In the genomic region with DNA sequence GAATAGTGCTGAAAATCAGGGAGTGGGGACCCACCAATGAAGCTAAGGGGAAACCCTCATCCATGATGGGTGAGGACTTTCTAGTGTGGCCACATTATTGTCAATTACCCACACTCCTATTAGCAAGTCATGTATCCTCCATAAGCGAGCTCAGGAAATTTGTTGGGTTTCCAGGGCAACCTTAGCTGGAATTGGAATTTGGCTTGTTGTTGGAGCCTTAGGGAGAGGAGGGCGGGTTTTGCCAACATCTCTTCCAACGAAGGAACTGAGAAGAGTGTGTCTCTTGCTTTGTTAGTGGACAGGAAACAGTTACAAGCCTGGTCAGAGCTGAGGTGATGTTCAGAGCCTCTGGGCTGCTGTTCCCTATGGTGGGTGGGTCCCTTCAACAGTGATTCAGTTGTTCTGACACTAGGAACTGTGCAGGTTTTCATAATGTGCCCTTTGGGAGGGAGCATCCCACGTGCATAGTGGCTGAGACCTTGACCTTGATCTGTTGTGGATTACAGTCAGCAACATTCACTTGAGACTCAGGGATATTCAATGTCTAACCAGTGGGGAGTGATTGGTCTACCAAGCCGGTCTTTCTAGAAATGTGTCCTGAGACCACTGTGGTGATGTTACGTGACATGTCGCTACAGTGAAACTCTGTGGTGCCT, we compare ENCODE assay signal across 30 mouse cellular contexts.
DNase-seq lines count a peak whose midpoint lies in the region; ATAC-seq and TF ChIP-seq lines count a peak whose summit lies in the region.
"Had no signal": no experiment of that assay in that cellular context is flagged by ENCODE, and none has a peak within 500 bp of the region (broad histone marks: within the 10 kb centered on the region; RNA-seq: fewer than 3 reads in every experiment).

No protein-coding gene starts in this region.

- peaks cover 10% of the 10 kb centered on the region; the same call in 1 of the 2 replicates for H3K4me1 ChIP-seq in hindbrain, postnatal 0 days (ENCODE audit: insufficient read depth, low read length)
- H3K4me1 ChIP-seq in hindbrain, embryonic 10.5 days (replicated peaks), result peaks cover 19% of the 10 kb centered on the region
- no peaks in the 10 kb centered on the region for H3K4me1 ChIP-seq in midbrain, postnatal 0 days (ENCODE audit: insufficient read depth, low read length)
- H3K4me1 ChIP-seq in midbrain, embryonic 14.5 days (ENCODE audit: control insufficient read depth, insufficient read depth, low read length), result peaks cover 5% of the 10 kb centered on the region; the same call in 1 of the 2 replicates
- H3K4me1 ChIP-seq: limb, embryonic 12.5 days; liver, embryonic 15.5 days; midbrain, embryonic 15.5 days had no signal

- TF ChIP-seq CTCF in hindbrain, postnatal 0 days (IDR thresholded peaks at IDR 0.05; ENCODE audit: low read depth), result no peak
- TF ChIP-seq CTCF in midbrain, postnatal 0 days (IDR thresholded peaks at IDR 0.05), result no peak

- WGBS in hindbrain, postnatal 0 days, result 49% methylated on average over 7 of the region's 7 CpGs
- WGBS in hindbrain, embryonic 10.5 days, result 70% methylated on average over 7 of the region's 7 CpGs
- WGBS in midbrain, postnatal 0 days, result 65% methylated on average over 7 of the region's 7 CpGs
- 63% methylated on average over 7 of the region's 7 CpGs for WGBS in midbrain, embryonic 14.5 days

- H3K27me3 ChIP-seq in hindbrain, postnatal 0 days (ENCODE audit: insufficient read depth, low read length), result no peaks in the 10 kb centered on the region
- H3K27me3 ChIP-seq in hindbrain, embryonic 10.5 days (ENCODE audit: insufficient read depth, poor library complexity, severe bottlenecking), result peaks cover 9% of the 10 kb centered on the region; the same call in 1 of the 2 replicates
- no peaks in the 10 kb centered on the region for H3K27me3 ChIP-seq in midbrain, postnatal 0 days (ENCODE audit: insufficient read depth, low read length)
- no peaks in the 10 kb centered on the region for H3K27me3 ChIP-seq in midbrain, embryonic 14.5 days (ENCODE audit: control insufficient read depth, insufficient read depth, low read length)
- H3K27me3 ChIP-seq: embryonic facial prominence, embryonic 15.5 days; forebrain, embryonic 13.5 days; hindbrain, embryonic 13.5 days; limb, embryonic 12.5 days; liver, embryonic 15.5 days; midbrain, embryonic 15.5 days had no signal

- no peak overlapping the region for H3K4me2 ChIP-seq in hindbrain, postnatal 0 days (ENCODE audit: low read depth, low read length)
- H3K4me2 ChIP-seq in midbrain, postnatal 0 days (ENCODE audit: low read depth, low read length, poor library complexity, severe bottlenecking), result no peak overlapping the region
- no peak overlapping the region for H3K4me2 ChIP-seq in midbrain, embryonic 14.5 days (ENCODE audit: low read length)
- H3K4me2 ChIP-seq: embryonic facial prominence, embryonic 15.5 days; forebrain, embryonic 13.5 days; heart, embryonic 11.5 days; hindbrain, embryonic 13.5 days; limb, embryonic 12.5 days; liver, embryonic 15.5 days; lung, embryonic 14.5 days; midbrain, embryonic 15.5 days had no signal

- no peak overlapping the region; the same call in 1 of the 2 replicates for H3K27ac ChIP-seq in hindbrain, postnatal 0 days
- H3K27ac ChIP-seq in hindbrain, embryonic 10.5 days, result no peak overlapping the region
- H3K27ac ChIP-seq in midbrain, postnatal 0 days (ENCODE audit: low read depth, low read length), result no peak overlapping the region; the same call in 1 of the 2 replicates
- no peak overlapping the region for H3K27ac ChIP-seq in midbrain, embryonic 14.5 days (replicated peaks; ENCODE audit: low read depth, low read length)
- H3K27ac ChIP-seq: embryonic facial prominence, embryonic 10.5 days; embryonic facial prominence, embryonic 15.5 days; forebrain, embryonic 13.5 days; gastrocnemius, adult 2 months; hindbrain, embryonic 13.5 days; limb, embryonic 12.5 days; liver, embryonic 15.5 days; midbrain, embryonic 15.5 days had no signal

- DNase-seq in adrenal gland, postnatal 14 days, result peak; percentile 45
- no peak for DNase-seq in adrenal gland, adult 18-20 months (ENCODE audit: low spot score in 2 of 2)
- peak; percentile 44 for DNase-seq in hindbrain, postnatal 0 days (ENCODE audit: low spot score)
- no peak for DNase-seq in hindbrain, embryonic 10.5 days (ENCODE audit: low spot score)
- peak; percentile 62 for DNase-seq in midbrain, postnatal 0 days (ENCODE audit: low spot score)
- no peak for DNase-seq in midbrain, embryonic 14.5 days
- no peak for DNase-seq in ovary, postnatal 10 days (ENCODE audit: low spot score)
- DNase-seq: cerebellum, adult 11 months; cerebellum, adult 9-10 months; gastrocnemius, adult 2 months; gastrocnemius, postnatal 36 days; heart, adult 18-20 months; heart, postnatal 36 days; kidney, adult 9 months; kidney, postnatal 10 days; lung, embryonic 14.5 days; lung, postnatal 14 days; right cerebral cortex, adult 18-20 months; thymus, adult 2 months; thymus, postnatal 36 days had no signal

- H3K9ac ChIP-seq in hindbrain, postnatal 0 days (replicated peaks; ENCODE audit: low read length), result no peak overlapping the region
- H3K9ac ChIP-seq in midbrain, postnatal 0 days (replicated peaks; ENCODE audit: low read length, poor library complexity, severe bottlenecking), result no peak overlapping the region
- no peak overlapping the region for H3K9ac ChIP-seq in midbrain, embryonic 14.5 days (replicated peaks; ENCODE audit: low read length)
- H3K9ac ChIP-seq: embryonic facial prominence, embryonic 15.5 days; forebrain, embryonic 13.5 days; hindbrain, embryonic 13.5 days; limb, embryonic 12.5 days; liver, embryonic 15.5 days; lung, embryonic 14.5 days; midbrain, embryonic 15.5 days had no signal

- H3K9me3 ChIP-seq in hindbrain, postnatal 0 days (ENCODE audit: low read length), result no peaks in the 10 kb centered on the region
- 0 out of 2 replicates have a peak, but pooled peaks cover 3% of the 10 kb centered on the region for H3K9me3 ChIP-seq in hindbrain, embryonic 10.5 days
- H3K9me3 ChIP-seq in midbrain, postnatal 0 days (ENCODE audit: low read length), result no peaks in the 10 kb centered on the region
- no peaks in the 10 kb centered on the region for H3K9me3 ChIP-seq in midbrain, embryonic 14.5 days (ENCODE audit: control insufficient read depth, low read length)
- H3K9me3 ChIP-seq: embryonic facial prominence, embryonic 10.5 days; embryonic facial prominence, embryonic 15.5 days; forebrain, embryonic 13.5 days; hindbrain, embryonic 13.5 days; limb, embryonic 12.5 days; liver, embryonic 15.5 days; midbrain, embryonic 15.5 days had no signal

- no peak overlapping the region for H3K4me3 ChIP-seq in hindbrain, postnatal 0 days (ENCODE audit: low read length)
- no peak overlapping the region for H3K4me3 ChIP-seq in hindbrain, embryonic 10.5 days
- no peak overlapping the region for H3K4me3 ChIP-seq in midbrain, postnatal 0 days (ENCODE audit: low read depth, low read length)
- H3K4me3 ChIP-seq in midbrain, embryonic 14.5 days (replicated peaks; ENCODE audit: low read depth, low read length), result no peak overlapping the region
- H3K4me3 ChIP-seq: embryonic facial prominence, embryonic 10.5 days; embryonic facial prominence, embryonic 15.5 days; forebrain, embryonic 13.5 days; gastrocnemius, adult 2 months; hindbrain, embryonic 13.5 days; limb, embryonic 12.5 days; liver, embryonic 15.5 days; midbrain, embryonic 15.5 days had no signal

- ATAC-seq in hindbrain, postnatal 0 days, result 0 out of 2 replicates have a peak, but pooled peaks have one; percentile 36
- no peak for ATAC-seq in midbrain, postnatal 0 days (ENCODE audit: low FRiP score)
- ATAC-seq in midbrain, embryonic 14.5 days (ENCODE audit: low FRiP score, low TSS enrichment), result no peak
- ATAC-seq: CD4-positive, CD25-positive, alpha-beta regulatory T cell, adult 4 months; forebrain, embryonic 13.5 days; intestine, postnatal 0 days; midbrain, embryonic 15.5 days had no signal

- H3K36me3 ChIP-seq in hindbrain, postnatal 0 days (ENCODE audit: insufficient read depth, low read length), result no peaks in the 10 kb centered on the region
- no peaks in the 10 kb centered on the region for H3K36me3 ChIP-seq in hindbrain, embryonic 10.5 days
- no peaks in the 10 kb centered on the region for H3K36me3 ChIP-seq in midbrain, postnatal 0 days (ENCODE audit: insufficient read depth, low read length)
- no peaks in the 10 kb centered on the region for H3K36me3 ChIP-seq in midbrain, embryonic 14.5 days (ENCODE audit: control insufficient read depth, insufficient read depth, low read length)
- H3K36me3 ChIP-seq: embryonic facial prominence, embryonic 10.5 days; embryonic facial prominence, embryonic 15.5 days; hindbrain, embryonic 13.5 days; limb, embryonic 12.5 days; liver, embryonic 15.5 days; midbrain, embryonic 15.5 days had no signal

Comparison
In these comparisons a context has a peak if more than half of its experiments do, and no peak if none do; other contexts are left out.
1. DNase-seq: peak in adrenal gland, postnatal 14 days (single experiment), hindbrain, postnatal 0 days (single experiment) and midbrain, postnatal 0 days (single experiment); none in adrenal gland, adult 18-20 months (0 of 2), hindbrain, embryonic 10.5 days (single experiment), midbrain, embryonic 14.5 days (single experiment) and ovary, postnatal 10 days (single experiment).